Mouse (Mus musculus) ES-CJ7 (cell line): ENCODE data around the gene Sigirr.

Experiments used
- DNase-seq: peaks from one replicate; pipeline ENCODE4 v3.0.0; 2011; ENCODE audit warnings: low read depth, low spot score

Gene Sigirr

DNA sequence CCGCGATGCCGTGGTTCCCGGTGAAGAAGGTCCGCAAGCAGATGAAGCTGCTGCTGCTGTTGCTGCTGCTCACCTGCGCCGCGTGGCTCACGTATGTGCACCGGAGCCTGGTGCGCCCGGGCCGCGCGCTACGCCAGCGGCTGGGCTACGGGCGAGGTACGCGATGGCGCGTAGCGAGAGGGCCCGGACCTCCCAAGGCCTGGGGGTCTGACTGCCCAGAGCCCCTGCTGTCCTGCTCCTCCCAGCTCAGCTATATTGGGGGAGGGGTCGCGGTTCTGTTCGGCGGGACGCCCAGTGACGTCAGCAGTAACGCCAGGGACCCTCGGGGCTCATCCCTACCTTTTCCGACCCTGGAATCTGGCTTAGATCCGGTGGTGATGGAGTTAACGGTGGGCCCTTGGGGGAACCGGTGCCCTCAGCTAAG lies 39.1 kb downstream of the Sigirr start:
- DNase-seq = no peak

DNA sequence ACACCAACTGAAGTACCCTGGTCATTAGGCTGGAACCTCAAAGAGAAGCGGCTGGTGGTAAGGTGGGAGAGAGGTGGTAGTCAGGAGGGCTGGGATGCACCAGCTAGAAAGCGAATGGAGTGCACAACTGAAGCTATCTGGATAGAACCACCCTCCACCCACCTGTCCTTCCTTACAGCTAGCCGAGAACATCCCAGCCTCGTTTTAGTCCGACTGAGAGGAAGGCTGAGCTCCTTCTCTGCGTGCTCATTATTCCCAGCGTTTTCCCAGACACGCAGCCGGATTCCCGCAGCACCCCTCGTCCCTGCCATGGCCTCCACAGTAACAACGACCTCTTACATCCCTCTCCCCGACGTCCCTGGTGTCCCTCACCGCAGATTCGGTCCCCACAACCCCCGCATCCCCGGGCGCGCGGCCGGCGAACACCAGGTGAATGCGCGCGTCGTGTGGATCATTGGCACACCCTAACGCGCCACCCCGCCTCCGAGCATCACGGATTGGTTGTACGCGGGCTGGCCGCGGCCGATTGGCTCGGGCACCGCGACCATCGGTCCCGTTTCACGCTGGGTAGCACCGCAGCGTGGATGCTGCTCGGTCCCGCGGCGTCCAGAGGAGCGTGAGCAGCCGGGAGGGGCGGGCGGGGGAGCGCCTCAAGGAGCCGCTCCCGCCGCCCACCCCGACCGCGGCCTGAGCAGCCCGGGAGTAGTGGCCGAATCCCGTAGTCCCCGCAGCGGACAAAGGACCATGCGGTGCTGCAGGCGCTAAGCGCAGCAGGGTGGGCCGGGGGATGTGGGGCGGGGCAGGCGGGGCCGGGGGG lies 39.7 kb downstream of the Sigirr start, which contains the start of gene B4galnt4:
B4galnt4 (plus strand) TSS at position 679 of the 817 bp plus-strand sequence.
- DNase-seq = peak; percentile 79

- DNase-seq = no peak
These were observed 40.4 kb downstream of the Sigirr start for GRCm38 (mm10) chr7:141059929-141060328.

DNA sequence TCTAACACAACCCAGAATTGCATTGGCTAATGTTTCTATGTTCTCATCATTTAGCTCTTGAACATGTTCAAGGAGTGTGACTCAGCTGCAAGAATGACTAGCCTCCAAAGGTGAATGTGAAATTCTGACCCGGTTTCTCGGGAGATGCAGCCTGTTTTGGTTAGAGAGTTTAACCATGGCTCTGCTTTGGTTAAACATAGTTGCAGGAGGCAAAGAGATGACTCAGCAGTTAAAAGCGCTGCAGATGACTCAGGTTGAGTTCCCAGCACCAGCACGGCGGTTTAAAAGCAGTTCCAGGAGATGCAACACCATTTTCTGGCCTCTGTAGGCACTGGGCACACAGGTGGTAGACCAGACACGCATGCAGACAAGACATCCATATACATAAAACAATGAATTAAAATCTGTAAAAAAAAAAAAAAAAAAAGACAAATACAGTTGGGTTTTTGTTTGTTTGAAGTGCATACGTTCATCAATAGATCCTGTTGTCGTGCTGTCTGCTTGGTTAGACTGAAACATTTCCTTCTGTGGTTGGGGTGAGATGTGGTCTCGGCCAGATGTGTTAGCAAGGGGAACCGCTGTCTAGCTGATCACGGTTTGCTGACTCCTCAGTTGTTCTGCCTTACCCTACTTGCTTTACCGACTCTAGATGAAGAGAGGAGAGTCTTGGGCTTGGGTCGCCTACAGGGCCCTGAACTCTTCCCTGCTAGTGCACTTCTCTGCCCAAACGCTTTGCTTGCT lies 41.6 kb downstream of the Sigirr start:
- DNase-seq = no peak

GRCm38 (mm10) chr7:141057541-141057940 lies 42.8 kb downstream of the Sigirr start:
- no peak for DNase-seq

DNA sequence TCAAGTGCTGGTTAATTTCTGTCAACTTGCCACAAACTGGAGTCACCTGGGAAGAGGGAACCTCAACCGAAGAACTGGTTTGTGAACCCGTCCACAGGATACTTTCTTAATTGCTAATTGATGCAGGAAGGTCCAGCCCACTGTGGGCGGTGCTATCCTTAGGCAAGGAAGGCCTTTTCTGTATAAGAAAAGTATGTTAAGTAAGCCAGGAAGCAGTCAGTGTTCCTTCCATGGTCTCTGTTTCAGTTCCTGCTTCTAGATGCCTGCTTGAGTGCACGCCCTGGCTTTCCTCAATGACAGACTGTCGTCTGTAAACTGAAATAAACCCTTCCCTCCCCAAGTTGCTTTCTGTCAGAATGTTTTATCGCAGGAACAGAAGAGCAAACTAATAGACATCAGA lies 43.4 kb downstream of the Sigirr start:
- DNase-seq = peak; percentile 76

DNA sequence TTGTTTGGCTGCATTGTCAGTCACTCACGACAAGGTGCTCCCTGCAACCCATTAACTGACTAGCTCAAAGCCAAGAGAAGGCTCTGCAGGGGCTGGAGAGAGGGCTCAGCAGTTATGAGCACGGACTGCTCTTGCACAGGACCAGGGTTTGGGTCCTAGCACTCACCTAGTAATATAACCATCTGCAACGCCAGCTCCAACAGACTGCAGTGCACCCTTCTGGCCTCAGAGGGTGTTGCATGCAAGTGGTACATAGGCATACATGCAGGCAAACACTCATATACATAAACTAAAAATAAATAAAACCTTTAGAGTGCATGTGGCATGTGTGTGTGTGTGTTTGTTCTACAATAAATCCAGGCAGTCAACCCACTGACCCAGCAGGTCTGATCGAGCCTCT lies 44.6 kb downstream of the Sigirr start:
- DNase-seq = peak; percentile 63

GRCm38 (mm10) chr7:141052421-141052820 lies 48.0 kb downstream of the Sigirr start:
- no peak for DNase-seq

DNA sequence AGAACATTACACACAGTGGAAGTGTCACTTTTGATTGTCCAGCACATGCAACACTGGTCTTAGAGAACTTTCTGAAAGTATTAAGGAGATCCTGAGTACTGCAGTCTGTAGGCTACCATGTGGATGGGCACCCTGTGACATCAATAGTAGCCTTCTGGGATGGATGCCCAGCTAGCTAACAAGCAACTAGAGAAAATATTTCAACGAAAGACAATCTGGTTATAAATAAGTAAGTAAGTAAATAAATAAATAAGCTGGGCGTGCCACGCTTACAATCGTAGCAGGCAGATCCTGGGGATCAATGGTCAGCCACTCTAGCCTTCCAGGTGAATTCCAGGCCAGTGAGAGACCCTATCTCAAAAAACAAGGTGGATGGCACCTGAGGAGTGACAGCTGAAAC lies 48.4 kb downstream of the Sigirr start:
- DNase-seq = no peak

GRCm38 (mm10) chr7:141051060-141051685 lies 49.2 kb downstream of the Sigirr start:
- DNase-seq = peak; percentile 95

GRCm38 (mm10) chr7:141049326-141049725 lies 51.0 kb downstream of the Sigirr start:
- DNase-seq = no peak

GRCm38 (mm10) chr7:141048226-141049218 lies 51.9 kb downstream of the Sigirr start:
- DNase-seq = peak; percentile 96

DNA sequence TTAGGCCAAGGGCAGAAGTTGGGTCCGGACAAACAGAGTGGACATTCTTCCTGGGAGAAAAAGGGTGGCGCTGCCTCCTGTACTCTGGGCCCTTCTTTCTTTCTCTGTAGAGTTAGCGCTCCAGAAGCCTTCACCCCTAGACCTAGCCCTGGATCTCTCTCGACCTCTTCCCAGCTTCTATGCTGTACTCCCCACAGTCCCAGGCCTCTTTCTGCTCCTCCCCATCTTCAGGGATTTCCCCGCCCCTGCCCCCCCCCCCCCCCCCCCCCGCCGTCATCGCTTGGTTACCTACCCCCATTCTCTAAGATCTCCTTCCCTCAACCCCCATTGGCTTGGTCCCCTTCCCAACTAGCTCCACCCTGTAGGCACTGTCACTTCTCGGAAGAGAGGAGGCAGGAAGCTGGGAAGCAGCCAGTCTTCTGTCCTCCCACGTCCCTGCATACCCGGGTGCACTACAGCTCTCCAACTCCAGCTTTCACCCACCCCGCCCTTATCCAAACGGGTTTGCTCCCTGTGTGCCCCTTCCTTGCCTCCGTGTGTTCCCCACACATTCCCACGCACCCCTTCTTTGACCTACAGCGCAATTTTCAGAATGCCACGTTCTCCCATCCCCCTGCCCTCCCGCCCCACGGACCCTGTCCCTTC lies 52.7 kb downstream of the Sigirr start:
- peak; percentile 95 for DNase-seq

- DNase-seq = peak; percentile 58
These were observed 53.3 kb downstream of the Sigirr start for GRCm38 (mm10) chr7:141046931-141047580.

- DNase-seq = no peak
These were observed 57.8 kb downstream of the Sigirr start for GRCm38 (mm10) chr7:141042539-141042938.

DNA sequence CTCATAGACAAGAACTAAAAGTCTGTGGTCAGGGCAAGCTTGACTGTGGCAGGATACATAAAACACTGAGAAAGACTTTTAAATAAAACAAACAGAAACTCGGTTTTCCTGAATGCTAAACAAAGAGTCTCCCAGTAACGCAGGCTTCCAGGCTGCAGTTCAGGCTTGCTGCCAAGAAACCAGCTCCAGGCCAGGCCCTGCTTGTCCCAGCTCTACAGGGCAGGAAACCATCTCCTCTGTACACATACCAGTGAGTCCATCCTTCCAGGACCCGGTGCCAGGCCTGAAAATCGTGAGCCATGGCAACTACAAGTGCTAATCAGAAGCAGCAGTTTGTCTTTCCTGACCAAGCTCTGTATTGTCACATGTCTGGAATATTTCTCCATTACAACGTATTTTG lies 58.7 kb downstream of the Sigirr start:
- DNase-seq = no peak
